Mouse (Mus musculus) stomach, embryonic 16.5 days (tissue): ENCODE measurements around the gene Pdzd3. TPM values are rescaled to one million over a fixed set of nuclear protein-coding genes. Genes with fewer than 3 reads are reported as not detected.

ENCODE experiments used
- ATAC-seq: fragments of 200-750 bp; cut with Nextera tagmentation; 2 replicates; pipeline ENCODE4 v1.8.0; 2017; ENCODE audit warnings: moderate number of reproducible peaks, moderate TSS enrichment; ENCODE audit not compliant: insufficient read depth, low FRiP score
- H3K27ac ChIP-seq: fragments of 300-500 bp; sonication (generic); 2 replicates; pipeline ENCODE4 v1.5.1; 2014; ENCODE audit warnings: low read length
- H3K27me3 ChIP-seq: fragments of 300-500 bp; sonication (generic); 2 replicates; pipeline ENCODE4 v1.6.1; 2014; ENCODE audit warnings: low read length, control low read depth, mixed read lengths; ENCODE audit not compliant: control insufficient read depth, insufficient read depth
- H3K36me3 ChIP-seq: fragments of 300-500 bp; sonication (generic); 2 replicates; pipeline ENCODE4 v1.6.1; 2014; ENCODE audit warnings: low read length; ENCODE audit not compliant: control insufficient read depth, insufficient read depth
- H3K4me1 ChIP-seq: fragments of 300-500 bp; sonication (generic); 2 replicates; pipeline ENCODE4 v1.6.1; 2014; ENCODE audit warnings: low read length, control low read depth, mixed read lengths; ENCODE audit not compliant: control insufficient read depth, insufficient read depth
- H3K4me2 ChIP-seq: fragments of 300-500 bp; sonication (generic); 2 replicates; pipeline ENCODE4 v1.6.1; 2014; ENCODE audit warnings: low read depth, low read length, mixed read lengths
- H3K4me3 ChIP-seq: fragments of 300-500 bp; sonication (generic); replicated peaks from 2 replicates; pipeline ENCODE4 v1.5.1; 2014; ENCODE audit warnings: mild to moderate bottlenecking, low read length
- H3K9ac ChIP-seq: fragments of 300-500 bp; sonication (generic); 2 replicates; pipeline ENCODE4 v1.6.1; 2014; ENCODE audit warnings: low read length
- H3K9me3 ChIP-seq: fragments of 300-500 bp; sonication (generic); replicated peaks from 2 replicates; pipeline ENCODE4 v1.6.1; 2016; ENCODE audit warnings: low read length, control low read depth; ENCODE audit not compliant: control insufficient read depth
- WGBS: fragments of 180-500 bp; shearing (Covaris S2); extraction: QIAGEN DNeasy Blood & Tissue Kit; methylation state at CpG from one replicate; pipeline ENCODE4 v1.1.7; 2014; 5-methylcytosine and 5-hydroxymethylcytosine counted together
- polyA plus RNA-seq: library from polyadenylated mRNA; unstranded; fragments of >200 nt; fragmentation: Nextera tagmentation; extraction: Ambion mirVana; gene quantifications from 2 replicates; pipeline ENCODE4 v1.2.1, GENCODE M21; 2015

The Pdzd3 gene
- polyA plus RNA-seq, 1 experiment from 2014 or later: 2.4 TPM

- H3K27me3 ChIP-seq: no peaks in the 10 kb centered on the region
- H3K4me2 ChIP-seq: no peak overlapping the region
- no peaks in the 10 kb centered on the region for H3K9me3 ChIP-seq
- no peak overlapping the region for H3K4me3 ChIP-seq
- H3K36me3 ChIP-seq: no peaks in the 10 kb centered on the region
- no peak for ATAC-seq
- 0 out of 2 replicates have a peak overlapping the region, but pooled peaks have one; percentile 17 for H3K9ac ChIP-seq
- peaks cover 5% of the 10 kb centered on the region; the same call in 1 of the 2 replicates for H3K4me1 ChIP-seq
- no peak overlapping the region for H3K27ac ChIP-seq
- WGBS: 55% methylated on average over 5 of the region's 5 CpGs
Measured at GRCm38 (mm10) chr9:44240911-44241310, 10.4 kb downstream of the Pdzd3 start.

- Histone ChIP-seq H3K27me3 (no peaks in the 10 kb centered on the region), H3K36me3 (no peaks in the 10 kb centered on the region), H3K9me3 (no peaks in the 10 kb centered on the region), H3K4me2 (no peak within 1 kb of the TSS), H3K4me1 (peaks cover 5% of the 10 kb centered on the region; the same call in 1 of the 2 replicates), H3K4me3 (no peak within 1 kb of the TSS), H3K9ac (0 out of 2 replicates have a peak within 1 kb of the TSS, but pooled peaks have one; percentile 17), H3K27ac (no peak within 1 kb of the TSS)
- 39% methylated on average over 2 of the region's 2 CpGs for WGBS
- no peak for ATAC-seq
Measured at GRCm38 (mm10) chr9:44240399-44240798, 10.9 kb downstream of the Pdzd3 start, which contains the start of gene Ccdc153. Gene Ccdc153 (plus strand): TSS chr9:44240676.

GRCm38 (mm10) chr9:44239447-44239846 is 11.8 kb downstream of the Pdzd3 start:
- H3K9me3 ChIP-seq: no peaks in the 10 kb centered on the region
- no peak overlapping the region for H3K27ac ChIP-seq
- no peak overlapping the region for H3K4me3 ChIP-seq
- no peak overlapping the region for H3K4me2 ChIP-seq
- peaks cover 5% of the 10 kb centered on the region; the same call in 1 of the 2 replicates for H3K4me1 ChIP-seq
- 10% methylated on average over 5 of the region's 5 CpGs for WGBS
- no peak overlapping the region for H3K9ac ChIP-seq
- H3K27me3 ChIP-seq: no peaks in the 10 kb centered on the region
- no peaks in the 10 kb centered on the region for H3K36me3 ChIP-seq
- ATAC-seq: no peak

GRCm38 (mm10) chr9:44238501-44239190 is 12.6 kb downstream of the Pdzd3 start:
- WGBS: 76% methylated on average over 17 of the region's 17 CpGs
- no peak overlapping the region for H3K4me3 ChIP-seq
- H3K4me1 ChIP-seq: peaks cover 5% of the 10 kb centered on the region; the same call in 1 of the 2 replicates
- H3K9me3 ChIP-seq: no peaks in the 10 kb centered on the region
- no peaks in the 10 kb centered on the region for H3K27me3 ChIP-seq
- no peak overlapping the region for H3K4me2 ChIP-seq
- no peak overlapping the region for H3K9ac ChIP-seq
- no peaks in the 10 kb centered on the region for H3K36me3 ChIP-seq
- ATAC-seq: no peak
- no peak overlapping the region for H3K27ac ChIP-seq

GRCm38 (mm10) chr9:44237128-44237527 is 14.1 kb downstream of the Pdzd3 start:
- Histone ChIP-seq H3K27me3 (no peaks in the 10 kb centered on the region), H3K9ac (no peak overlapping the region), H3K36me3 (no peaks in the 10 kb centered on the region), H3K4me3 (no peak overlapping the region), H3K4me1 (peaks cover 9% of the 10 kb centered on the region), H3K9me3 (no peaks in the 10 kb centered on the region), H3K4me2 (no peak overlapping the region), H3K27ac (no peak overlapping the region)
- no peak for ATAC-seq
- 69% methylated on average over 4 of the region's 4 CpGs for WGBS

GRCm38 (mm10) chr9:44236601-44237000 is 14.7 kb downstream of the Pdzd3 start:
- H3K36me3 ChIP-seq: no peaks in the 10 kb centered on the region
- no peak overlapping the region for H3K4me2 ChIP-seq
- ATAC-seq: no peak
- H3K27me3 ChIP-seq: no peaks in the 10 kb centered on the region
- no peaks in the 10 kb centered on the region for H3K9me3 ChIP-seq
- H3K4me1 ChIP-seq: peaks cover 15% of the 10 kb centered on the region
- H3K27ac ChIP-seq: no peak overlapping the region
- 59% methylated on average over 4 of the region's 4 CpGs for WGBS
- H3K9ac ChIP-seq: no peak overlapping the region
- no peak overlapping the region for H3K4me3 ChIP-seq

- Histone ChIP-seq H3K4me3 (peak overlapping the region; percentile 95), H3K9ac (peak overlapping the region; percentile 50), H3K9me3 (no peaks in the 10 kb centered on the region), H3K4me1 (peaks cover 19% of the 10 kb centered on the region), H3K36me3 (no peaks in the 10 kb centered on the region), H3K27ac (peak overlapping the region; percentile 63), H3K4me2 (peak overlapping the region; percentile 51), H3K27me3 (no peaks in the 10 kb centered on the region)
- WGBS: 21% methylated on average over 19 of the region's 19 CpGs
- ATAC-seq: peak; percentile 14; the same call in 1 of the 2 replicates
Measured at GRCm38 (mm10) chr9:44234479-44235427, 16.5 kb downstream of the Pdzd3 start.

GRCm38 (mm10) chr9:44233802-44234478 is 17.3 kb downstream of the Pdzd3 start, which contains the start of gene Cbl:
Gene Cbl (minus strand): TSS chr9:44234049.
- Histone ChIP-seq H3K27me3 (no peaks in the 10 kb centered on the region), H3K4me2 (peak within 1 kb of the TSS; percentile 82), H3K9me3 (no peaks in the 10 kb centered on the region), H3K4me3 (peak within 1 kb of the TSS; percentile 95), H3K4me1 (peaks cover 14% of the 10 kb centered on the region), H3K27ac (peak within 1 kb of the TSS; percentile 94), H3K9ac (peak within 1 kb of the TSS; percentile 96), H3K36me3 (no peaks in the 10 kb centered on the region)
- peak; percentile 96 for ATAC-seq
- under 1% methylated on average over 68 of the region's 76 CpGs for WGBS
